Mouse (Mus musculus) retina, embryonic 14.5 days (tissue): ENCODE data around the gene Elavl4.
A peak's percentile ranks its signal among the peaks of the same experiment; 100 is the strongest.

Experiments used
- DNase-seq: peaks from one replicate; pipeline ENCODE4 v3.0.0-alpha.2; 2015; ENCODE audit warnings: low spot score

The Elavl4 gene

DNA sequence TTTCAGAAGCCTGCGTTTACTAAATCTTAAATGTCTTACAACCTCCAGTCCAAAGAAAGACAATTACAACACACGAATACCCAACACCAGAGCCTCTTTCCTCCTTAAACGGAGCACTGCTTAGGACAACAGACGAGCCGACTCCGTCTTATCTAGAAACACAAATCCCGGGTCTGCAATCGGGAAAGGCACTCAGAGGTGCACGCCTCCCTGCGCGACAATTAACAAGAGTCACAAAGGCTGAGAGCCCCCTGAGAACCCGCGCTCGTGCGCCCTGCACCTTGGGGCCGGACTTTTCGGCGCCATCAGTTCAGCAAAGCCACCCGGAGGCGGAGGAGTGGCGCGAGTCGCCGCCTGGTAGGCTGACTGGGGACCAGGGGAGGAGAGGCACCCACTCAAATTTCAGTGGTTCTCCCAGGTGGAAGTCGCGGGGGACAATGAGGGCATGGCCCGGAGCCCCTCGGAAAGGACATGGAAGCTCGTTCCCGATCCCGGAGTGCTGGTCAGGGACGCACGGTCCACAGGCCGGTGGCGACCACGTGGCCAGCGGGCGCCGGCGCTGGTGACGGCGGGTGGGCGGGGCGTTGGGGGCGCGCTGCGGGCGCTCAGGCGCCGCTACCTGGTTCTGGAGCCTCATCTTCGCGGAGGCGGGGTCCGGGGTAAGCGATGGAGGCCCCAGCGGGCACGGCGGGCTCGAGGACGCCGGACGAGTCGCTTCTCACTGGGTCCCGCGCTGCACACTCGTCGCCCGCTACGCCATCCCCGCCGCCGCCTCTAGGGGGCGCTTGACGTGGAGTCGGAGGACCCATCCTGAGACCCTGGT is at the start of gene Elavl4:
Elavl4 (minus strand) TSS at position 732 of the 823 bp plus-strand sequence.
- DNase-seq: peak; percentile 89

DNA sequence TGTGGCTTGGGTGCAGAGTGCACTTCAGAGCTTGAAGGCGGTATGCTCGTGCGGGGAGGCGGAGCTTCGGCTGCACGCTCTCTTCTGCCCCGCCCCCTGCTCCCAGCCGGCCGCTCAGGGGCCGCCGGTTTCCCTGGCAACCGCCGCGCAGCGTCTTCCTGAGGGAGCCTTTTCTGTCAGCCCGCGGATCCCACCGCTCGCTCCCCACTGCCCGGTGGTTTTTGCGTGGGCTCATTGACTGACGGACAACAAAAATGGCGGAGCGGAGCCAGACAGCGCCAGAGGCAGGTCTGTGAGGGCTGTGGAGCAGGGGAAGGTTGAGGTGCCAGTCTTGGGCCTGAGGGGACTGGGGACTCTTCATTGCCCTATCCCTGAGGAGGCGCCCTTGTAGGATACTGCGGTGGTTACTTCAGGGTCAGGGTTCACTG is 45.9 kb upstream of the Elavl4 start, which contains the start of gene Agbl4:
Agbl4 (plus strand) TSS at position 44 of the 428 bp plus-strand sequence.
- peak; percentile 90 for DNase-seq

DNA sequence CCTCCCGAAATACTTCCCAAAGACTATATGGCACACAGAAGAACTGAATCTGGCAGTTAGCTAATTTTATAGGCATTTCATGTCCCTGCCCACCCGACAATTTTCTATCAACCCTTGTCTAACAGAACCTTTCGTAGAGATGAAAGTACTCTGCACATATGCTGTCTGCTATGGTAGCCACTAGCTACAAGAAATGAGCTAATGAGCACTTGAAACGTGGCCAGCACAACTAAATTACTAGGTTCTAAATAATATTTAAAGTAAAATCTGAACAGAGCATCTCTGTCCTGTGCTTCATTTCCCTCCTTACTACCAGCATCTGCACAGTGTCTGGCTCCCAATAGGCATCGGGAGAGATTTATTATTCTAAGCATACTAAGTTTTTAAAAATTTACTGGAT is 44.5 kb upstream of the Elavl4 start:
- DNase-seq: no peak

DNA sequence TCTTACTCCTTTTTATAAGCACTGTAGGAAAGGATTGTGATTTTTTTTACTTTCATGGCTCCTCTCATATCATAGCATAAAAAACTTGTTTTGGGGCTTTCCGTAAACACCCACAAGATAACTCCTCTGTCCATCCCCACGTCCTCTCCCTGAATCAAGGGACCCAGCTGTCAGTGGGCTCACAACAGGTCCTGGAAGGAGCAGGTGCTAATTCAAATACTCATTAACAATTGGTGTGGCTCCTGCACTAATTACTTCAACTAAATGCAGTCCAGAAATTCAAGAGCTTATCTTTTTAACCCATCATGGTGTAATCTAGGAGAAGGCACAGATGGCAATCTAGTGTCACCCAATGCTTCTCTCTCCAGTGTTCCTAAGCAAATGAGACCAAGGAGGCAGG is 8.9 kb upstream of the Elavl4 start:
- no peak for DNase-seq

DNA sequence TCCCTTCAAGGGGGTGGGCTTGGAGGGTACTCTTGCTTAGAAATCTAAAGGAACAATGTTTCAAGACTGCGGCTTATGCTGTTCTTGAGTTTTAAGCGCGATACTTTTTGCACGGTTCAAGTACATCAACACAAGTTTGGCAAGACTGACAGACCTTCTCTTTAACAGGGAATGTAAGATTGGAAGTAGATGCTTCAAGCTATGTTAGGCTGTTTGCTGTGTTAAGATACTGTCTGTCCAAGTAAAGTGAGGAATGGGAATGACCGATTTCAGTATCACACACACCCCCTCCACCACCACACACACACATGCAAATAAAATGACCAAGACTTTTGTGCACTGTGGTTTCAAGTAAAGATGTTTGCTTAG is 276 bp upstream of the Elavl4 start:
- DNase-seq: no peak

DNA sequence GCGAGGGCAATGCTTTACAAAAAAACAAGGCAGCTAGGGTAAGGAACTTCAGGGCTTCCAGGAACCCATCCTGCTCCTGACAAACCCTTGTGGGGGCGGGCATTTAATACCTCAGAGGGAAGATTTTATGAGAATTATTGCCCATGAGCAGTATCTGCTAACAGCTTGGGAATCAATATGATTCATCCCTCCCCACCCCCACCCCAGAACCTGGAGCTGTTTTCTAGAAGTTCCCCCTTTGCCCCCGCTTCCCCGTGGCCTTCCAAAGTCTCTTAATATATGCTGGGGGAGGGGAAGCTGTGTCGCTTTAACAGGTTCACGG is 892 bp downstream of the Elavl4 start:
- no peak for DNase-seq

DNA sequence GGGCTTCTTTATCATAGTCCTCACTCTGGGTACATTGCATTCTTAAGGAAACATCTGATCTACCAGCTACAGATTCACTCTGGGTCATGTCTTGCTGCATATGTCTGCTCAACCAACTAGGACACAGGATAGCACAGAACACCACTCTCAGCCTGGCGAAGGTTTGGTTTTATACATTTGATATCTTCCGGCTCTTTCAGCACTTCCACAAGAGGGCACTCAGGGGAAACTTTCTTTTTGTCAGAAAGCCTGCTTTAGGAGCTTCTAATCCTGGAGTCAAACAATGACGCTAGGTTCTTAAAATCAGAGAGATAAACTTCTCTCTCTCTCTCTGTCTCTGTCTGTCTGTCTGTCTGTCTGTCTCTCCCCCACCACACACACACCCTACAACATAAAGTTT is 27.8 kb downstream of the Elavl4 start:
- DNase-seq: peak; percentile 18

DNA sequence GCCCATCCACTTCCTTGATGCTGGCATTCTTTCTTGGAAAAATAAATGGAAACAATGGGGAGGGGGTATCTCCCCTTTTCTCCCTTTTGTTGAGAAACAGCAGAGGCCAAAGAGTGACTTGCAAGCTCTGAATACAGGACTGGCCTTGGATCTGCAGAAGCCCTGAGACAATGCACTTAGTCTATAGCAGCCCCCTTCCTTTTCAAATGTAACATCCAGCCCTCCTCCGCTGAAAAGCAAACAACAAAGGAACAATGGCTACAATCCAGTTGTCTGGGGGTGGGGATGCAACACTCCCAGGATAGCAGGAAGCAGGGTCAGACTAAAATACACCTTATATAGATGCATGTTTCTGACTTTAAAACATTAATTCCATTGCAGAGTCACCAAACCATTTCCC is 39.6 kb downstream of the Elavl4 start:
- DNase-seq: no peak

DNA sequence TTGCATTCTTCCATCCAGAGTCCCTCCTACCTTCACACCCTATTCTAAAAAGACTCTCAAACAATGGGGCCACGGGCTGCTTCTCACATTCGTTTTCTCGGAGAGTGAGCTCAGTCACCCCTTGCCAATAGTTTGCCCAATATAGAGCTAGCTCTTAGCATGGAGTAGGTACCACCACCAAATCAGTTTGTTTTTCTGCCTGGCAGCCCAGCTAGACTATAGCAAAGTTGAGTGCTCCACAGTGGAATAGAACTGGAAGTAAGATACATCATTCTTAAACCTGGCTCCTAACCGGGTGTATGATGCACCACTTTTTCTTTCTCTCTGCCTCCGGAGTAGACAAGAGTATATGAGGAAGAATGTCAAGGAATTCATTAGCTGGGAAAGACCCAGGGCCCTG is 44.7 kb downstream of the Elavl4 start:
- no peak for DNase-seq

DNA sequence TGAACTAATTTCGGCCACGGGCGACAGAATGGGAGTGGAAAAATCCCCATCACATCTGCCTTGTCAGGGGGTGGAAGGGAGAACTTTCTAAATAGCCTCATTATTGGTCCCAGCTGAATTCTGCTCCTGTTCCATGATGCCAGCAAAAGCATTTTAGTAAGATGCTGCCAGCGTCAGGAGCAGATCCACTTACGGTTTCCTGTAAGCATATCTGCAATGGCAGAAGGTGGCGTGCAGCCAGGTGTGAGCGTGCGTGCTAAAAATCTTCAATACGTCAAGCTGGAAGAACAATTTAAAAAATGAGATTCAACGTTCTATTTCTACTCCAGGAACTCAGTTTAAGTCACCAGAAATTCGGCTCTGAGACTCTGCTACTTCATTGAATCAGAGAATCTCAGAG is 45.1 kb downstream of the Elavl4 start:
- DNase-seq: no peak

DNA sequence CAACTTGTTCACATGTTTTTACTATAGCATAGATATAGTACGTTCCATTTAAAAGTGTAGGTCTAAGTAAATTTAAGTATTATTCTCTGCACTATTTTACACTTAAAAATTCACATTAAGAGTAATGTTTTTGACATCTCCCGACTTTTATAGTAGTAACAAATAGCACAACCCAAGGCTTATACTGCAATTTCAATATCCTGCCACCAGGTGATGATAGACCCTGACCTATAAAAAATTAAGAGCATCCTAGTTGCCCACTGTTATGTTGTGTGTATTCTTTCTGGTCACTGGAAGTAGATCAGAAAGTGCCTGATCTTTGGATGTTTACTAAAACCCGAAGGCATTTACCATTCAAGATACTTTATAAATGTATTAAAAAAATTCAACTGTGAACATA is 55.9 kb downstream of the Elavl4 start:
- no peak for DNase-seq

DNA sequence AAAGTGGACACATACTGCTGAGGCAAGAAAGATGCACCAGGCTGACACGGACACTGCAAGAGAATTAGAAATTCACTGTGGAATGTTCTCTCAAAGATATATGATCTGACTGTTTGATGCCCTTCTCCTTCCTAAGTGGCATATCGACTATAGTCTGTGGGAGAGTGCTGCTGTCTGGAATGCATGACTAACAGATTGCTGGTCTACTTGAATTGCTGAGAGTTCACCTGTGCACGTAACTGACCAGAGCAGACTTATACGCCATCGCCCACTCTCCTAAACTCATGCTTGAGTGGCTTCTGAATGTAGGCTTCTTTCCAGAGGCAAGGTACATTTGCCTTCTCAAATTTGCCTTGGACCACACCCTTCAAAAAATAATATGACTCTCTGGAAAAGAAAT is 58.5 kb downstream of the Elavl4 start:
- no peak for DNase-seq

DNA sequence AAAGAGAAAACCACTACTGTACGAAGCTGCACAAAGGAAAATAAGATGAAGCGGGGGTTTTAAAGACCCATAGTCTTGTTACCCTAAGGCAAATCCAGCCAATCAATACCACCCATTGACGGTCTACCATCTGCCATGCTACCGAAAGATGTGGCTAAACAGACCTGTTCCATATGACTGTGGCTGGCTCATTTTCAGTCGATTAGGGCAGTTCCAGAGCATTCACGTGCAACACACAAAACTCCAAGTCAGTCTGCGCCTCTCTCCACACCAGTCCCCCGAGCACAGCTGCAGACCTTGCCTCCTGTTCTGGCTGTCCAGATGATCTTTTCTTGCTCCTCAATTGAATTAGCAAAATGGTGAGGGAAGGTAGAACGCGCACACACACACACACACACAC is 59.2 kb downstream of the Elavl4 start:
- DNase-seq: peak; percentile 63

DNA sequence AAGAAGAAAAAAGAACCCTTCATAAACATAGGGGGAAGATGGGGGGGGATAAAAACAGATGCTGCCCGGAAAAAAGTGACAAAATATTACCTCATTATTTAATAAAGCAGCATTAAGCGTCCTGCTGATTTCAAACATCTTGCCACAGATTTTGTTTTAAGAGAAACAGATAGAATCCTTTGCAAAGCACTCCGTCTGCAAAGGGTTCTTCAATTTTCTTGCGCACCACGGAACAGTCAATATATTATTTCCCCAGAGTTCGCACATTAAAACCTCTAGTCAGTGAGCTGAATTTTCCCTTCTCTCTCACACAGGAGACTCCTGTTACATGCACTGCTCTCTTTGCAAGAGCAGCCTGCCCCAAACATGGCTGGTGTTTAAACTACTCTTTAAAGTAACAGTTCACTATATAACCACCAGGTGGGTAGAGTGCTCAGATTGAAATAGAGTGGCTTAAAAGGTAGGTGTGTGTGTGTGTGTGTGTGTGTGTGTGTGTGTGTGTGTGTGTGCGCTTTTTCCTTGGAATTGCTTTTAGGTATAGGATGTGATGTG is 61.1 kb downstream of the Elavl4 start:
- peak; percentile 52 for DNase-seq

DNA sequence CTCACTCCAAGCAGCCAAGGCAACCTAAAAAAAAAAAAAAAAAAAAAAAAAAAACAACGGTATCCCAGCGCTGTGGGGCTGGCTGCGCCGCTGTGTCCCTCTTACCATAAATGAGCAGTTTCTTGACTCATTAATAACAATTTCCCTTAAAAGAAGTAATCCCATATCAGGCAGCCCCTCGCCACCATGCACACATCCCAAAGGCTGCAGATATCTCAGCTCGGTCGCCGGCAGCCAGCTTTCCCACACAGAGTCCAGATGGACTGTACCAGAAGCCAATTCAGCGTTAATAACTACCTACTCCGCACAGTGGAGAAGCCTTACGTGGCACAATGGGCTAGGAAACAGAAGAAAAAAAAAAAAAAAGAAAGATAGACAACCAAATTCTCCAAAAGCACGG is 61.7 kb downstream of the Elavl4 start:
- DNase-seq: peak; percentile 61

DNA sequence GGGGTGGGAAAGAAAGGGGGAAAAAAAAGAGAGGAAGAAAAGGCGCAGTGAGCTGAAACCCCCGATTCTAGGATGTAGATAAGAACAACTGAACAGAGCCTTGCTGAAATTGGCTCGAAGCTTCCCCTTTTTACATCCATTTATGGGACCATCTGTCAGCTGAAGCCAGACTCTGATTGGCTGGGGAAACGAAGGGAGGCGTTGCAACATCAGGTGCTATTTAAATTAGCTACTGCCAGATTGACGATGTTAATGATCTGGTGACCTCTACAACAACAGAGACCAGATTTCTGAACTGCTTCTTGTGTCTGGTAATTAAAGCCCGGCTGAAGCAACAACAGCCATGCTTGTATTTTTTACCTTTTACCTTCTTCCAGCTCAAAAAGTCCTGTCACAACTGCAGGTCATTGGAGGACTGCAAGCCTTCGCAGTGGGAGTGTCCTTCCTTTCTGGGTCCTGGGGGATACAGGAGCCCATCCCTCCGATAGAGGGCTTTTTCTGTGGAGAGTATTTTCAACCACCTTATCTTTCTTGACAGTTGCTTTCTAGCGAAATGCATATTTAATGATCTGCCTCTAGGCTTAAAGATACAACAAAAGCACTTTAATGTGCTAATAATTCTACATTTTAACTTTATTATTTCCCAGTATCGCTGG is 64.2 kb downstream of the Elavl4 start:
- peak; percentile 72 for DNase-seq

DNA sequence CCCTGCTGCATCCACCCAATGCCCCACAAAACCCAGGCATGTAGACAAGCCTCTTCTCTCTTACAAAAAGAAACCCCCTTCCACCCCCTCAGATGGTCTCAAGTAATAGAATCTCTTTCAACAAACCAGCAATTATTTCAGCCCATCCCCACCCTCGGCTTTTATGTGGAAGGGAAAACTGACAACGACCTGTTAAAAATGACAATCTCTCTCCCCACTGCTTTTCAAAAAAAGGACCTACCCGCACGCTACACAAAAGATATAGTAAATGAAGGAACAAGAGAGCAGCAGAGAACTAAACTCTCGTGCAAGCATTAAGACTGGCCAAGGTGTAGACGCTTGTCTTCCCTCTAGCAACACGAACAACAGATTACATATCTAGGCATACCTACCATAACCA is 64.9 kb downstream of the Elavl4 start:
- peak; percentile 5 for DNase-seq

DNA sequence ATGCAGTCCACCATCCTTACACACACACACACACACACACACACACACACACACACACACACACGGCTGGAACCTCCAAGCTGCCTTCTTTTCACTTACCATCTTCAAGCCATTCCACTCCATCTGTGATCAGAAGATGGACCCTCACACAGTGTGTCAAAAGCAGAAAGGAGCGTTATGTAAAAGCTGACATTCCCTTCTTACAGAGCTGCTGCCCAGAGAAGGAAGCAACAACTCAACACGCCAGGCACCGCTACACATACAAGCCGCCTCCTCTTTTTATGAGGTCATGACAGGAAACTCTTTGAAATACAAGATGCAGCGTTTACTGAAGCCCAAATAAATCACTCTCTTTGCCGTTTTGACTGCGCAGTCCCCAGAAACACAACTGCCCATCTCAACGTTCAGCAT is 65.3 kb downstream of the Elavl4 start:
- DNase-seq: no peak

DNA sequence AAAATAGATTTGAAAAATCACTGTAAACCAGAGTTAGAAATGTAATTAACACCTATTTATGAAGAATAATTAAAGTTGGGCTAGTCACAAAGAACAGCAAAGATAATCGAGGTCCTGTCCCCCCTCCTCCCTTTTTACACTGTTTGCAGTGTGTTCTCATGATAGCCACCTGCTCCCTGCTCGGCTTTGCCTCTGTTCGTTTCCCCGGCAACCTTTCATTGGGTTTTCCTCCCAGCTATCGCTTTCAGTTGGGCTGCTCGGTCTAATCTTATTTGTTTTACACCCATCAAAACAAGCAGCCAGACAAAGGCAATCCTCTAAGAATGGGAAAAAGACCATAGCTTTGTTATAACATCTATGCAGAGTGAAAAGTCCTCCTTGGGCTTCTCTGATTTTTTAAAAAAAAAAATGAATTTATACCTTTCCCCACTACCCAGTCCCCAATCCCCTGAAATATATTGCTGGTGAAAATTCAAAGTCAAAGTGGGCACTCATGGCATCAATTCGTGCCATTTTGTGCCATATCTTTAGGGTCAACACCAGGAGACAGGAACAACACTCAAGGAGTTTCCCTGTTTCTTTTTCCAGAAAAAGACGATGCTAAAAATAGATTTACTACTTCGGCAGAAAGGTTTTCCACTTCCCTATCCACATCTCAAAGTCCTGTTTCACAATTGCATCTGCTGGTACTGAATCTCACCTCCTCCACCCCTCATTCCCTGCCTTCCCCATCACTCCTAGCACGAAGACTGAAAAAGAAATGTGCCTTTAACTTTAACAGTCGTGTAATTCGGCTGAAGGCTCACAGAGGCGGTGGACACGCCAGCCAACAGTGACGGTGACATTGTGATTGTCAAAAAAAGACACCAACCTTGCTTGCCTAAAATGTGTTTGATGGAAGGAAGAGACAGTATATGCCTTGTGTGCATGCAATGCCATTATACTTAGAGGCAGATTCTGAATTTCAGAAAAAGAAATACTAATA is 66.1 kb downstream of the Elavl4 start:
- peak; percentile 76 for DNase-seq

DNA sequence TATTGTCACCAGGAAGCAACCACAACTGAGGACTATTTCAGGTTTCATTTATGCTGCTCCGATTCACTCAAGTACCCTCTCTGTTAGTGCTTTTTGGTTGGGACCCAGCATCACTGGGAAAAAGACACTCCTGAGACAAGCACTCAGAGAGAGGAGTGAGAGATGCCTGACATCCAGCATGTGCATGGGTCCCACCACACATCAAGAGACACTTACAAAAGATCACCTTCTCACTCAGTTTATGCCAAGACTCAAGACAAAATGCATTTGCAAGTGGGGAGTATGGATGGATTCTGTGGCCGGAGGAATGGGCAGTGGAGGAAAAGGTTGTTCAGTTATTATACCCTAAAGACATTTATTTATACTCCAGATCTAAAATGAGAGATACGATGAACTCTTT is 67.3 kb downstream of the Elavl4 start:
- DNase-seq: no peak

DNA sequence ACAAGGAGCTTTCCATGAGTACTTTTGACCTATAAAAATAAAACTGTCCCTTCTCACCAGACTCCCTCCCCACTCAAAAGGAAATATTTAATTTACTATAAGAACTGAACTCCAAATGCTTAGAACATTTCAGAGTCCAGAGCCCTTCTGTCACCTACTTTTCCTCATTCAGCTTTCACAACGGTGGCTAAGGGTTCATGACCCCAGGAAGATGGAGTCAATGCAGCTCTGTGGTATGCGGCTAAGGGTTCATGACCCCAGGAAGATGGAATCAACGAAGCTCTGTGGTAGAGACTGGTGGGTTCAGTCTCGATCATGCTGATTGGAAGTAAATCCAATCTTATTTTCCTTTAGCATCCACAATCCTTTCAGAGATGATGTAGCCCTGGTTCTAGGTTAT is 81.7 kb downstream of the Elavl4 start:
- no peak for DNase-seq
